Mouse (Mus musculus): ENCODE data around the gene Pttg1ip. TPM values are rescaled to one million over a fixed set of nuclear protein-coding genes. Genes with fewer than 3 reads are reported as not detected.

Pttg1ip gene
- polyA plus RNA-seq, 1 experiment from 2014 or later, result 126 TPM

- H3K4me3 ChIP-seq (ENCODE audit: low read depth, low read length), result no peak overlapping the region
- H3K36me3 ChIP-seq (replicated peaks; ENCODE audit: insufficient read depth, low read length), result peaks cover 5% of the 10 kb centered on the region; the same call in 1 of the 2 replicates
- no peaks in the 10 kb centered on the region for H3K27me3 ChIP-seq (ENCODE audit: insufficient read depth, low read length)
- H3K4me1 ChIP-seq (ENCODE audit: insufficient read depth), result no peaks in the 10 kb centered on the region
- no peak overlapping the region for H3K27ac ChIP-seq (ENCODE audit: low read depth)
- no peak overlapping the region for H3K9ac ChIP-seq (replicated peaks)
- 45% methylated on average over 2 of the region's 2 CpGs for WGBS (ENCODE audit: insufficient replicate concordance)
- no peaks in the 10 kb centered on the region for H3K9me3 ChIP-seq (ENCODE audit: low read length)
- TF ChIP-seq CTCF (IDR thresholded peaks at IDR 0.05; ENCODE audit: low read depth) (no peak), EP300 (IDR thresholded peaks at IDR 0.05; ENCODE audit: low read depth) (no peak)
- ATAC-seq, result no peak
- DNase-seq, result no peak
- H3K4me2 ChIP-seq (ENCODE audit: low read depth, low read length), result no peak overlapping the region
Observed at GRCm38 (mm10) chr10:77561508-77561907, 20.0 kb upstream of the Pttg1ip start.

- Histone ChIP-seq H3K36me3 (replicated peaks; ENCODE audit: insufficient read depth, low read length) (no peaks in the 10 kb centered on the region; the same call in 1 of the 2 replicates), H3K27ac (ENCODE audit: low read depth) (no peak overlapping the region), H3K9ac (replicated peaks) (no peak overlapping the region), H3K9me3 (ENCODE audit: low read length) (no peaks in the 10 kb centered on the region), H3K4me1 (ENCODE audit: insufficient read depth) (no peaks in the 10 kb centered on the region; the same call in 1 of the 2 replicates), H3K27me3 (ENCODE audit: insufficient read depth, low read length) (no peaks in the 10 kb centered on the region), H3K4me3 (ENCODE audit: low read depth, low read length) (no peak overlapping the region), H3K4me2 (ENCODE audit: low read depth, low read length) (no peak overlapping the region)
- TF ChIP-seq EP300 (IDR thresholded peaks at IDR 0.05; ENCODE audit: low read depth) (no peak), CTCF (IDR thresholded peaks at IDR 0.05; ENCODE audit: low read depth) (no peak)
- no peak for DNase-seq
- 61% methylated on average over 8 of the region's 8 CpGs for WGBS (ENCODE audit: insufficient replicate concordance)
- no peak for ATAC-seq
Observed at GRCm38 (mm10) chr10:77565005-77565404, 16.5 kb upstream of the Pttg1ip start.

- Histone ChIP-seq H3K4me1 (ENCODE audit: insufficient read depth) (peaks cover 6% of the 10 kb centered on the region; the same call in 1 of the 2 replicates), H3K4me3 (ENCODE audit: low read depth, low read length) (no peak overlapping the region), H3K9me3 (ENCODE audit: low read length) (no peaks in the 10 kb centered on the region), H3K36me3 (replicated peaks; ENCODE audit: insufficient read depth, low read length) (no peaks in the 10 kb centered on the region), H3K27me3 (ENCODE audit: insufficient read depth, low read length) (no peaks in the 10 kb centered on the region), H3K9ac (replicated peaks) (no peak overlapping the region), H3K27ac (ENCODE audit: low read depth) (no peak overlapping the region), H3K4me2 (ENCODE audit: low read depth, low read length) (no peak overlapping the region)
- 23% methylated on average over 8 of the region's 8 CpGs for WGBS (ENCODE audit: insufficient replicate concordance)
- ATAC-seq (0 out of 2 replicates have a peak, but pooled peaks have one; percentile 31), DNase-seq (peak; percentile 89)
- no peak for TF ChIP-seq EP300 (IDR thresholded peaks at IDR 0.05; ENCODE audit: low read depth)
- TF ChIP-seq CTCF (IDR thresholded peaks at IDR 0.05; ENCODE audit: low read depth), result peak; percentile 95
Observed at GRCm38 (mm10) chr10:77566651-77567050, 14.9 kb upstream of the Pttg1ip start.

GRCm38 (mm10) chr10:77569481-77569880 lies 12.0 kb upstream of the Pttg1ip start:
- Histone ChIP-seq H3K27ac (ENCODE audit: low read depth) (peak overlapping the region; percentile 70; the same call in 1 of the 2 replicates), H3K36me3 (replicated peaks; ENCODE audit: insufficient read depth, low read length) (no peaks in the 10 kb centered on the region), H3K9me3 (ENCODE audit: low read length) (no peaks in the 10 kb centered on the region), H3K9ac (replicated peaks) (no peak overlapping the region), H3K4me3 (ENCODE audit: low read depth, low read length) (no peak overlapping the region), H3K4me1 (ENCODE audit: insufficient read depth) (peaks cover 14% of the 10 kb centered on the region), H3K27me3 (ENCODE audit: insufficient read depth, low read length) (no peaks in the 10 kb centered on the region), H3K4me2 (ENCODE audit: low read depth, low read length) (no peak overlapping the region)
- WGBS (ENCODE audit: insufficient replicate concordance), result 56% methylated on average over 7 of the region's 7 CpGs
- no peak for TF ChIP-seq CTCF (IDR thresholded peaks at IDR 0.05; ENCODE audit: low read depth)
- TF ChIP-seq EP300 (IDR thresholded peaks at IDR 0.05; ENCODE audit: low read depth), result no peak
- DNase-seq (no peak), ATAC-seq (no peak)

GRCm38 (mm10) chr10:77569973-77570658 lies 11.4 kb upstream of the Pttg1ip start:
- Histone ChIP-seq H3K4me3 (ENCODE audit: low read depth, low read length) (no peak overlapping the region), H3K27ac (ENCODE audit: low read depth) (peak overlapping the region; percentile 70; the same call in 1 of the 2 replicates), H3K9me3 (ENCODE audit: low read length) (no peaks in the 10 kb centered on the region), H3K27me3 (ENCODE audit: insufficient read depth, low read length) (no peaks in the 10 kb centered on the region), H3K9ac (replicated peaks) (no peak overlapping the region), H3K36me3 (replicated peaks; ENCODE audit: insufficient read depth, low read length) (no peaks in the 10 kb centered on the region), H3K4me2 (ENCODE audit: low read depth, low read length) (no peak overlapping the region), H3K4me1 (ENCODE audit: insufficient read depth) (peaks cover 14% of the 10 kb centered on the region)
- DNase-seq (peak; percentile 62), ATAC-seq (peak; percentile 89)
- TF ChIP-seq CTCF (IDR thresholded peaks at IDR 0.05; ENCODE audit: low read depth), result no peak
- TF ChIP-seq EP300 (IDR thresholded peaks at IDR 0.05; ENCODE audit: low read depth), result peak; percentile 82; the same call in 1 of the 2 replicates
- WGBS (ENCODE audit: insufficient replicate concordance), result 41% methylated on average over 6 of the region's 6 CpGs

GRCm38 (mm10) chr10:77572225-77572624 lies 9.3 kb upstream of the Pttg1ip start:
- Histone ChIP-seq H3K27ac (ENCODE audit: low read depth) (peak overlapping the region; percentile 30; the same call in 1 of the 2 replicates), H3K4me1 (ENCODE audit: insufficient read depth) (peaks cover 14% of the 10 kb centered on the region), H3K9me3 (ENCODE audit: low read length) (no peaks in the 10 kb centered on the region), H3K27me3 (ENCODE audit: insufficient read depth, low read length) (no peaks in the 10 kb centered on the region), H3K36me3 (replicated peaks; ENCODE audit: insufficient read depth, low read length) (no peaks in the 10 kb centered on the region), H3K4me3 (ENCODE audit: low read depth, low read length) (no peak overlapping the region), H3K4me2 (ENCODE audit: low read depth, low read length) (no peak overlapping the region), H3K9ac (replicated peaks) (no peak overlapping the region)
- ATAC-seq, result no peak; the same call in 1 of the 2 replicates
- DNase-seq, result no peak
- peak; percentile 69 for TF ChIP-seq CTCF (IDR thresholded peaks at IDR 0.05; ENCODE audit: low read depth)
- no peak for TF ChIP-seq EP300 (IDR thresholded peaks at IDR 0.05; ENCODE audit: low read depth)
- 16% methylated on average over 3 of the region's 3 CpGs for WGBS (ENCODE audit: insufficient replicate concordance)

Measured in liver, postnatal 0 days (tissue).